Mouse (Mus musculus) neutrophil, adult 59 days (primary cell): Measurements from ENCODE around the gene Lysmd2. TPM values are rescaled to one million over a fixed set of nuclear protein-coding genes. Genes with fewer than 3 reads are reported as not detected.

Source experiments
- total RNA-seq, 2 experiments: library from RNA; stranded (reverse); gene quantifications; 1 replicate in 1 of 2; 2 replicates in 1 of 2; pipeline ENCODE4 v1.2.4; 2023

Gene Lysmd2
- not detected for total RNA-seq

GRCm38 (mm10) chr9:75625556-75626307 is at the start of gene Lysmd2:
Gene Lysmd2 (plus strand): TSS chr9:75625741.

GRCm38 (mm10) chr9:75610571-75611493 is 14.7 kb upstream of the Lysmd2 start, which contains the start of gene Tmod2:
Gene Tmod2 (minus strand): TSS chr9:75611325.

GRCm38 (mm10) chr9:75683426-75684191 is 58.1 kb downstream of the Lysmd2 start, which contains the start of gene Scg3:
Gene Scg3 (minus strand): TSS chr9:75684056.

Other genes with a start within 250 kb of the Lysmd2 start
- gene Mapk6, start 215.7 kb upstream of the Lysmd2 start, total RNA-seq = 10 to 100 TPM; 59.8 to 74.4 TPM
- 10 to 100 TPM; 12.1 to 13.2 TPM for gene Leo1, start 184.2 kb upstream of the Lysmd2 start, total RNA-seq
- 10 to 100 TPM; 80.7 to 90.7 TPM for gene Tmod3, start 66.1 kb upstream of the Lysmd2 start, total RNA-seq
- not detected for gene Tmod2, start 14.4 kb upstream of the Lysmd2 start, total RNA-seq
- not detected for gene Scg3, start 58.3 kb downstream of the Lysmd2 start, total RNA-seq
- under 1 TPM in 1 of 2 experiments, not detected in 1; 0.15 TPM for gene Bmp5, start 149.6 kb downstream of the Lysmd2 start, total RNA-seq